Mouse (Mus musculus) neutrophil, adult 5-6 weeks (primary cell): Measurements from ENCODE around the gene Prkch. TPM values are rescaled to one million over a fixed set of nuclear protein-coding genes. Genes with fewer than 3 reads are reported as not detected.

Experiments
- ATAC-seq: fragments of 151-379, 151-347 bp; 2 replicates; pipeline ENCODE4 v1.8.0; 2017; ENCODE audit warnings: mild to moderate bottlenecking, moderate TSS enrichment; ENCODE audit not compliant: insufficient number of reproducible peaks, poor library complexity, low FRiP score, severe bottlenecking; ENCODE audit errors: extremely low read depth
- total RNA-seq: library from RNA; stranded (forward); fragments of 200-1000 nt; gene quantifications from 2 replicates; pipeline ENCODE4 v1.2.3, GENCODE M21; 2017

The Prkch gene
- total RNA-seq, 1 experiment from 2014 or later = 24.1 TPM

GRCm38 (mm10) chr12:73698436-73698835, 113.8 kb downstream of the Prkch start:
- ATAC-seq = no peak

GRCm38 (mm10) chr12:73698841-73699240, 114.2 kb downstream of the Prkch start:
- no peak for ATAC-seq

GRCm38 (mm10) chr12:73699471-73700186, 115.0 kb downstream of the Prkch start:
- ATAC-seq = no peak

DNA sequence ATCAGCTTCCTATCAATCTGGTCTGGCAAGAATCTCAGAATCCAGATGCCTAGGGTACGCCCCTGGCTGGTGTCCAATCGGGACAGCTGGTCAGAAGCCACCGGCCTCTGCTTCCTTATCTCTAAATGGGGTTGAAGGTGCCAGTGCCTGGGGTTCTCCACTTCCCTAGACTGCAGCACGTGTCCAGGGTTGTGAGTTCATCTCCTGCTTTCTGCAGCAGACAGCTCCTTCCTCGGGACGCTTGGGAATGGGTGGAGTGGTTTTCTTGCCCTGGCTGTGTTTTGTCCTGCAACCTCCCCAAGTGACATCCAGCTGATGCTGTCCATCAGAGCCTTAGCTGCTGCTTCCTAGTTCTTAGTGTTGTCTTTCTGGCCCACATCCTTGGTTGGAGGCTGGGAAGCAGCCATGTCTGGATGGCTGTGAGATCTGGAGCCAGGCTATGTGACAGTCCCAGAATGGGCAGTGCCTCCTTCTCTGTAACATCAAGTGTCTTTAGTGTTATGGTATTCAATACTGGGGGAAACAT, 116.0 kb downstream of the Prkch start:
- no peak for ATAC-seq

DNA sequence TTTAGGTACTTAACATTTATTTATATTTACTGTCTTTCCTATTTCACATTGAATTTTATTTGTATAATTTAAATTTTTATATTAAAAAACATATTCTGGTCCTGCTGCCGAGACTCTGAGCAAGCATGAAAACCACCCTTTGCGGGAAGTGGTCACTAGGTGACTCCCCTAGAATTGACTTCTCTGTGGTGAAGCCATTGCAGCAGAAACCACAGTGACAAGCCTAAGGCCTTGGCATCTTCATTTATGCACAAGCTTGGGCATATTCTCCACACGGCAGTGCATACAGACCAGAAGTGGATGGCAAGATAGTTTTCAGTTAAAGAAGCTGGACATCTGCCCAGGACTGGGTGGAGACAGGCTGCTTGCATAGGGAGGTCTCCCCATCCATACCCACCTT, 117.4 kb downstream of the Prkch start:
- ATAC-seq = no peak

DNA sequence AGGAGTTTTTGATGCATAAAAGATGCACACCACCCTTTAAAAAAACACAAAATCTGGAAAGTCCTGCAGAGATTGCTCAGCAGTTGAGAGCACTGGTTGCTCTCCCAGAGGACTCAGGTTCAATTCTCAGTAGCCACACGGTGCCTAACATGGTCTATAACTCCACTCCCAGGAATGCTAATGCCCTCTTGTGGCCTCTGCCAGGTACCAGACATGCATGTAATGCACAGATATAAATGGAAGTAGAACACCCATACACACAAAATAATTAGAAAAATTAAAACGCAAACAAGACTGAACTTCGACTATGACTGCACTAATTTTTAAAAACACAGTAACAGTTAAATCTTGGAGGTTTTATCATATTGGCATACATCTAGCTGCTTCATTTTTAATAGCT, 119.8 kb downstream of the Prkch start:
- ATAC-seq = no peak

- ATAC-seq = peak; percentile 60
Observed at GRCm38 (mm10) chr12:73705097-73705690, 120.6 kb downstream of the Prkch start.

DNA sequence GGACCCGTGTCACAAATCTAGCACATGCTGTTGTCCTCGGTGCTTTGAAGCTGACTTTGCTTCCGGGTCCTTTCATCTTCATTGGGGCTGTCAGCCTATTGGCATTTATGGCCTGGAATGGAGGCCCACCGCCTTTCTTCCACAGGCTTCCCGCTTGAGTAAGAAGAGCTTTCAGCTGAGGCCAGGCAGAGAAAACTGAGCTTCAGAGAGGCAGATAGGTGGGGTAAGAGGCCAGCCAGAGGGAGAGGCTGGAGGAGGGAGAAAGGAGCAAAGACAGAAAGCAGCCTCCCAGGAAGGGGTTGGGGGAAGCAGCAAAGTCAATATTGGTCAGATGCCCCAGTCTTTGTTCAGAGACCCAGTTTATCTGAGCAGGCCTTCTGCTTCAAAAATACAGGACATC, 123.9 kb downstream of the Prkch start:
- no peak for ATAC-seq

DNA sequence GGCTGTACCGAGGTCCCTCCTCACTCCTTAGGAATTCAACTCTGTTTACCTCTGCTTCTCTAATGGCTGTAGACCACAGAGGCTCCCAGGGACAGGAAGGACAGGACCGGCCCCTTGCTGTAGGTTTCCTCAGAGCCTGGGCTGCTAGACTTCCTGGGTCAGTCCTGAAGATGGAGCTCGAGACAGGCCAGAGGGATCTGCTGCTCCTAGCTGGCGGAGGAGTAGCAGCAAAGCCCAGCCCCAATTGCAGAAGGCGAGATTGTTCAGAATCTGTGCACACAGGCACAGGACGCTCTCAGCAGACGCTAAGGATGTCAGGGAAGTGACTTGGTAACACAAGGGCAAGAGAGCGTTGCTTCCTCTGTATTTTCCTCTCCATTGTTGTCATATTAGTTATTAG, 124.3 kb downstream of the Prkch start:
- peak; percentile 71 for ATAC-seq

DNA sequence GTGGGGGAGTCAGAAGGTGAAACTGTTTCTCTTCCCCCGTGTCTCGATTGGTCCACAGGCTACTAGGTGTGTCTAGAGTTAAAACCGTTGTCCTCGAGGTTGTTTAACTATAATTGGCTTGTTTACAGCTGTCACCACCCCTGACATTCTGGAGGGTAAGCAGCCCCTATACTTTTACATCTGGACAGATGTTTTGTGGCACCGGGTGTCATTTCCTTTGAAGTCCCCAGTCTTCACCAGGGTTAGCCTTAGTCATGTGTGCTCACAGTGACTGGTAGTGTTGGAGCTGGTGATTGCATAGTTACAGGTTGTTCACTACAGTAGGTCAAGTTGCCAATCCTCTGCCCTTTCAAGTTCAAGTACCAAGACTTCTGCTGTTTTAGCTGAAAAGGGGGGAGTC, 126.2 kb downstream of the Prkch start:
- ATAC-seq = no peak

DNA sequence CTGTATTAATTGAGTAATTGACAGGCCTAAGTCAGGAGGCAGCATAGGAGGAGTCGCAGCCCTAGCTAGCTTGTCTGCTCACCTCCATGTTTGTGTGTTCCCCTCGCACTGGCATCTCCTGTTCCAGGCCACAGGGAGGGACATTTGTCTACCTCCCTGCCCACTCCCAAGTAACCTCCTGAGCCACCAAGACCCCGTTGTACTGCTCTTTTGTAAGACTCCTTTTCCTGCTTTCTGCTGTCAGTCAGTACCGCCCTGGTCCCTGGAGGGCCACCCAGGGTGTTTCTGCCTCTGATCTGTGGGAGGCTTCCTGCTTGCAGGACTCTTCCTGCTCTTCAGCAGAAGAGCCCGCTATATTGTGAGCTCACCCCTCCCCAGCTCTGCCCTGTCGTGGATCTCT, 127.5 kb downstream of the Prkch start:
- ATAC-seq = no peak

- ATAC-seq = no peak
Observed at GRCm38 (mm10) chr12:73714589-73714988, 130.0 kb downstream of the Prkch start.

DNA sequence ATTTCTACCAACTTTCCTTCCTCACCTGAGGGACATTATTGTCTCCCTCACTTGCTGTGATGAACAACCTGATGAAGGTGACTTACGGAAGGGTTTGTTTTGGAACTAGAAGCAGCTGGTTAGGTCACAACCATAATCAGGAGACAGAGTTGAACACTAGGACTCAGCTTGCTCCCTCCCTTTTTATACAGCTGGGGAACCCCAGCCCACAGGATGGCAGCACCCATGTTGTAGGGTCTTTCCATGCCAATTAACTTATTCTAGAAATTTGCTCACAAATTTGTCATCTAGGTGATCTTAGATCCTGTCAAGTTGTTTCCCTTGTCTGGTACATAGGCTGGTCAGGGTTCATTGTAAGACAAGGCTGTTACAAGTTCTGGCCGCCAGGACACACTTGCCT, 130.7 kb downstream of the Prkch start:
- no peak for ATAC-seq

DNA sequence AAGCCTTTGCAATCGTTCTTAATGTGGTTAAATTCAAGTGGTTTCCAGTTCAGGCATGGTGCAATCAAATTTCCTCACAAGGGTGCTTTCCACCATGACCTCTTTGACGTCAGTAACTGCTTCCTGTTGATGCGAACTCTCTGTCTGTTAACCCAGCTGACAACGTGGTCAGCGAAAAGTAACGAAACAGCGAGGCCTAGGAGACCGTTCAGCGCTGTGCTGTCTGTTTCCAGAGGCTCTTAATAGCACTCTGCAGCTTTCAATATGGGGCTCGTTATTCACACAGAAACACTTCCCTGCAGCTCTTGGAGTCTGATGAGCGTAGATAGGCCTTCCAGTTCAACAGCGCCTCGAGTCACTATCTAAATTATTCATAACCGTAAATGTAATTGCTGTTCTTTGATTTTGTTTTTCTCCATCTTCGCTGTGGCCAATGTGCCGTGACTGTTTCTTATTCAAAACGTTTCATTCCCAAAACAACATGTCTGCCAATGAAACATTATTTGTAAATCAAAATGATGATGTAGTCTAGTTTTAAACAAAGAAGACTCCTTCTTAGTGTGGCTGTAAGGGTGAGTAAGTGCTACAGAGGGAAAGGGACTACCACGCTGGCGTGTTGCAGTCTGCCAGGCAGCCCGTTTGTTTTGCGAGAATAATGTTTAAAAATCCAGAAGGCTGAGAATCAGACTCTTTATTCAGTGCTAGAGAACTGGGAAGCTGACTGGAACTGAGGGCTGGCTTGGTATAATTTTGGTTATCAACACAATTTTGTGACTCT, 131.5 kb downstream of the Prkch start:
- ATAC-seq = peak; percentile 92

DNA sequence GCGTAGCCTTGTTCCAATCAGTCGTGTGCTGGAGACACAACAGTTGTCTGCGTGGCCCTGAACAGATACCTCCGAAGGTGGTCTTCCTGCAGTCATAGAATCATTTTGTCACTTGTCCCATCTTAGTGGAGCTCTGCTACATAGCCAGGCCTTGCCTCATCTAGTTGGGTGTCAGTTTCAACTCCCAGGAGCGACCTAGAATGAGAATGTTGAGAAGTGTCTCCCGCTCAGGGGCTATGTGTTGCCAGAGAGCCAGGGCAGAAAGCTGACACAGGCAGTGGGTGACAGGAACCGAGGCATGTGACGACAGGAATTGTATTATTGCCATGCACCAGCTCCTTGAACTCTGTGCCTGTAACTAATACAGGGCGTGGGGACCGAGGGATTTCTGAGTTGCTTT, 133.4 kb downstream of the Prkch start:
- no peak for ATAC-seq

GRCm38 (mm10) chr12:73719816-73720215, 135.2 kb downstream of the Prkch start:
- ATAC-seq = no peak

DNA sequence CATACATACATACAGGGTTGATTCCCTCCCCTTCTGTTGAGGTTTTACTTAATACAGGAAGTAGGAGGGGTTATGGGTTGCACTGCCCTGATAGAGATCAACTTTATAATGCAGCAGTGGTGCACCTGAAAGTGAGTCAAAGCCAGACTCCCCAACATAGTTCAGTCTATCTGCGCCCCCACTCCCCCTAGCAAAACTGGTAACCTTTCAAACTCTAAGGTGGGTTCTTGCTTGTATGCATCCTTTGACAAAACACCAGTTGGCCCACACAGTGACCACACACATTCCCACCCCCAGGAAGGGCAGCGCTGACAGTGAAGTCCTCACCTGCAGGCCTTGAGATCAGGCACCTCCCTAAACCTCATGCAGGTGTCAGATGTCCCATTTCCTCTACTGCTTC, 135.9 kb downstream of the Prkch start:
- ATAC-seq = peak; percentile 22; the same call in 1 of the 2 replicates

DNA sequence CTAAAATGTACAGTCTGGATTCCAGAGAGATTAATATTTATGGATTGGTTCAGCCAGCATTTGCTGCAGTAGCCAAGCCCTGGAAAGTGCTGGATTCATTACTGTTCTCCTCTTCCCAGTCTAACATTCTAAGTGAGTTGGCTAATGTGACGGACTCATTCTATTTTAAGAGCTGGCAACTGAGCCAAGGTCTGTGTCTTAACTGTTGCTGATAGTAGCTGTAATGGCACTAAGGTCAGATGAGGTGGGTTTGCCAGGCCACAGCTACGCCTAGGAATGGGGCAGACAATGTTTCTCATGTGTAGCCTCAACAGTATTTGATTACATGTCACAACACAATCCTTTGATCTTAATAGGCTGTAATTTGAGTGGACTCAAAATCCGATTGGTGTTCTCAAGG, 137.5 kb downstream of the Prkch start:
- ATAC-seq = no peak

DNA sequence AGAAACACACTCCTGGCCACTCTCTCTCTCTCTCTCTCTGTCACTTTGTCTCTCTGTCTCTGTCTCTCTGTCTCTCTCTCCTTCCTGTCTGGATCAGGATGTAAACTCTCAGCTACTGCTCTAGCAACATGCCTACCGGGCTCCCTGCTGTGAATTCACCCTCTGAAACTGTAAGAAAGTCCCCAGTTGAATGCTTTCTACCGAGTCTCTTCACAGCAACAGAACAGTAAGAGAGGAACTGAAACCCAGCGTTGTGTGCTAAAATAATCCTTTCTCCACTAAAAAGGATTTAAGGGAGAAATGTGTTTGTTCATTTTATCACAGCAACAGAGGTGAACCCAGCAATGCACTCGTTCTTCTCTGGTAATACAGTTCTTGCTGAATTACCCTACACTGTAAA, 138.5 kb downstream of the Prkch start:
- ATAC-seq = no peak

GRCm38 (mm10) chr12:73723887-73724286, 139.3 kb downstream of the Prkch start:
- no peak for ATAC-seq
